Mouse (Mus musculus): Measurements from ENCODE around the gene Blmh.

Gene Blmh

DNA sequence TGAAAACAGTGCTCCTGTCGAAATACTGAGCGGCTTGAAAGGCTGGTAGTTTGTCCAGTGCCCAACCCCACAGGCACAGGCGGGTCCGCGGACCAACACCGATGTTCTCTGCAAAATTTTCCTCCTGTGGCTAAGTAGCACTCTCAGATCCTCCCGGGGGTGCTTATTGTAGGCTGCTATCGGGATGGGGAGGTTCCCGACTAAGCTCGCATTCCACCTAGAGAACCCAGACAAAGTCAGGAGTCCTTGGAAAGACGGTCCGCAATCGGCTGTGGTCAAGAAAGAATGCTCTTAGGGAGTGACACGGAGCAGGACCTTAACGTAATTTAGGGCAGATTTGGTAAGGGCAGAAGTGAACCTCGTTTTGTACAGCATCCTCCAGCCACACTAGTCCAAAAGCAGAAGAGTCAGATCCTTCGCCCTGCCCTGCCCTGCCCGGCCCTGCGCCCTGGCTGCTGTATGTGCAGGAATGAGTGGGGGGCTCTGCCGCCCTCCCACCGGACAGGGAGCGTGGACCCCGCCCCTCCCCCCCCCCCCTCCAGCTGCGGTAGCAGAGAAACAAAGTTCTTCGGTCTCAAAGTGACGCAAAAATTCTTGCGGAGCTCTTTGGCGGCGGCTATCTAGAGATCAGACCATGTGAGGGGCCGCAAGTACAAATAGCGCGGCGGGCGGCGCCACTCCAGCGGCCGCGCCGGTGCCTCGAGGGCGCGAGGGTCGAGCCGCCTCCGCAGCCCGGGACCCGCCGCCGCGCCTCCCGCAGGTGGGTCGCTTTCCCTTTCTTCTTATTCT is 73.5 kb downstream of the Blmh start, which contains the start of gene Slc6a4:
Gene Slc6a4 (plus strand): TSS at position 688 of the 789 bp plus-strand sequence.
- peak; percentile 63 for DNase-seq (ENCODE audit: low spot score)

GRCm38 (mm10) chr11:76998705-76999226 is 74.2 kb downstream of the Blmh start:
- DNase-seq (ENCODE audit: low spot score): peak; percentile 56

DNA sequence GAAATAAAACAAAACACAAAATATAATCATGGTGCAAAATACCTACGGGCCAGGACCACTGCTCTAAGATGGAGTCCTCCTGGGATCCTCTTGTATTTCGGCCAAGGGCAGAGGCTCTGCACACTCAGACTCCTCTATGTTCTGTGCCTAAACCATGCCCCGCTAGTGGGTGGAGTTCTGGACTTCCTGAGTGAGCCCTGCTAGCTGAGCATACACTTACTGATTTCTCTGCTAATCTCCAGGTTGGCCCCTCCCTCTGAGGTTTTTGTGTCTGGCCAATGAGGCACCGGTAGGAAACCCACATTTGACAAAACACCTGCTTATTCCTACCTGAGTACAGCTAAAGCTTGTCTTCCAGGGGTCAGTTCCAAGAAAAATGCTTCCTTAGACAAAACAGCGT is 76.1 kb downstream of the Blmh start:
- no peak for DNase-seq (ENCODE audit: low spot score)

GRCm38 (mm10) chr11:77002361-77002760 is 77.8 kb downstream of the Blmh start:
- DNase-seq (ENCODE audit: low spot score): no peak

- DNase-seq (ENCODE audit: low spot score): no peak
These were observed 81.3 kb downstream of the Blmh start for GRCm38 (mm10) chr11:77005881-77006280.

DNA sequence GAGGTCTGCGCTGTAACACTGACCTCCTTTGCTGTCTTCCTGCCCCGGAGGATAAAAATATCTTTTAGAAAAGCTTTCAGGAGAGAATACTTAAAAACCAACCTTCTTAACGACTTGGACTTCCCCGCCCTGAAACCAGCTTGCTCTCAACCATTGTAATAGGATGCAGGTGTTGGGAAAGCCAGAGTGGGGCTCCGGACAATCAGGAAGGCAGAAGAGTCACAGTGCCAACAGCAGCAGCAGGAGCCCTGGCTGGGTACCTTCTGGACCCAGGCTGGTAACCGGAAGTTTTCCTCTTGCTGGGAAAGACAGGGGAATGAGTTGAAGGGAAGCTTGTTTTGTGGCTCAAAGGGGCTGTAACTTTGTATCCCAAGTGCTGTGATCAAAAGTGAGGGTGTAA is 82.0 kb downstream of the Blmh start:
- DNase-seq (ENCODE audit: low spot score): no peak

DNA sequence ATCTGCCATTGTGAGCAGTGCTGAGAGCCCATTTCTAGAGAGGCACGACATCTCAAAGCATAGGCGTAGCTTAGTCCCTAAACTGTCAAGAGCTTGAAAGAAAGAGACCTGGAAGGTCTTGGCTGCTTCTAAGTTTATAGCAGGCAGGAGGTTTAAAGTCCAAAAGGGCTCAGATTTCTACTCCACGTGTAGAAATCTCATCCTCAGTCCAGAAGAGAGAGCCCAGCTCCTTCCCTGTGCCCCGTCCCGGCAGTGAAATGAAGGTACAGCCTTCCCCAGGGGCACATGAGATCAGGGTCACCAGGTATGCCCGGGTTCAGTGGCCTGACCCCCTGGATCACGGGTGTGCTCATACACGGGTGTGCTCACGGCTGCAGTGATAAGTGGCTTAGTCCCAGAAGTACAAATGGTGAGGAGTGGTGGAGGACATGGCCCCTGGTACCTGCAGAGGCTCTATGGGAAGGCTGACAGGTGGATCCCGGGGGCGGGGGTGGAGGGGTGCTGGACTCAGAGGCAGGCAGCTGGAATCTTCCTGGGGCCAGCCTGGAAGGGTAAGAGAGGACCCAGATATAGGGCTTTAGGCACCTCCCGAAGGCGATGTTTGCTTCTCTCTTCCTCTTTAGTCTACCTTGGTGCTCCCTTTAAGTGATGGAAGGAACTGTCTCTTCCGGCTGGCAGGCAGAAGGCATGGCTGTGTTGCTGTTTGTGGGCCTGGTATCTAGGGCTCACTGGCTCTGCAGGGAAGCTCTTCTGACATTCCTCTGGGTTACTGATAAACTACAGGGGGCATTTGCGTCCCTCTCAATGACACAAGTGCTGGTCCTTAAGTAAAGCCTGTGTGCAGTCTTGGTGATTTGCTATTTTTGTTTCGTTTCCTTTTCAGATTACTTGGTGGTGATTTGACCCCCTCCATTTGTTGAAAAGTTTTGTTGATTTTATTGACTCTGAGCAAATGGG is 84.7 kb downstream of the Blmh start:
- no peak for DNase-seq (ENCODE audit: low spot score)

- DNase-seq (ENCODE audit: low spot score): no peak
These were observed 86.3 kb downstream of the Blmh start for GRCm38 (mm10) chr11:77010762-77011475.

- DNase-seq (ENCODE audit: low spot score): no peak
These were observed 93.4 kb downstream of the Blmh start for GRCm38 (mm10) chr11:77018046-77018445.

DNA sequence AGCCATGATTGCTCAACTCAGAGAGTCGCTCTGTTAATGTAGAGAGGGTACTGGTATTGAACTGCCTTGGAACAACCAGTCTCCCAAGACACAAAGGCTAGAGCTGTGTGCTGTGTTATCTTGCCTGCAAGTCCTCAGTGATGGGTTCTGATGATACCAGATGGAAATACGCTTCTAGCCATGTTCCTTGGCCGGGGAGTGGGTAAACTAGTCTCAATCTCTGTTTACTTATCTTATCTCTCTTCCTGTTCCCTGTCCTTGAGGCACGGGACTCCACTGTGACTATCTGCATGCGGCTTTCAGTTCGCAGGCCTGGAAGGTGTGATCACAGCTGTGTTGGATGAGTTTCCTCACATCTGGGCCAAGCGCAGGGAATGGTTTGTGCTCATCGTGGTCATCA is 94.9 kb downstream of the Blmh start:
- no peak for DNase-seq (ENCODE audit: low spot score)

DNA sequence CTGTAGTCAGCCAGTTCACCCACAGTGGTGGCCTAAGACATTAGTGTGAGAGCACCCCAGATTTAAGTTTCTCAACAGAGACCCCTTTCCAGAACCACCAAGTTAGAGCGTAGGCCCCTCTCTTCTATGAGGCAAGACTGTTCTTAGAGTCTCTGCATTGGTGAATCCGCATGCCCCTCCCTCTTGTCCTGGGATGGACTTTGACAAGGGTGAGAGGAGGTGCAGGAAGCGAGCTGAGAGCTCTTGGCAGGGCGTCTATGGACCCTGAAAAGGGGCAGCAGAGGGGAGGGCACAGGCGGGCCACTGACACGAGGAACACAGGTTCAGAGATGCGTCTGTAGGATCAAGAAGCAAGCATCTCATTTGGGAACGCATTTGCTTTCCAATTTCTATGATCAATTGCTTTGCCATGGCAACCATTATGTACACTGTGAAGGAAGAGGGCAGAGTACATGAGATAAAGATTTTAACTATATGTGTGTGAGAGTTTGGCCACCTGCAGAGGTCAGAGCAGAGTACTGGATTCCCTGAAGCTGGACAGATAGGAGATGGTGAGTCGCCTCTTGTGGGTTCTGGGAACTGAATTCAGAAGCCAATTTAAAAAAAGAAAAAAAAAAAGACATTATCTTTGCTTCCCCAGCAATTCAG is 97.3 kb downstream of the Blmh start:
- no peak for DNase-seq (ENCODE audit: low spot score)

DNA sequence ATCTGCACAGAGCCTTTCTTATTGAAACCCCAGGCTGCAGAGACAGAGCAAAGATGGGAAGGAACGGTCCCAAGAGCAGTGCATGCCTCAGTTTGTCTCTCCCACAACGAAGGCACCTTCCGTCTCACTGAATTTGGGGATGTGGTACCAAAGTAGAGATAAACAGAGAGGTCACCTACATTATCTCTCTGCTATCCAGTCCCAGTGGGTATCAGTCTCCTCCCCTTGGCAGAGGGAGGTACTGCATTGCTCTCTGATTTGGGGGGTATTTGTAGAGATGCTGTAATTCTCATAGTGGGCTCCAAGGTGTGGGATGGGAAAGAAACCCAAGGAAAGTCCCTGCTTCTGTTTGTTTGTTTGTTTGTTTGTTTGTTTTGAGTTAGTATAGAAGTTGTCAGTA is 102.0 kb downstream of the Blmh start:
- no peak for DNase-seq (ENCODE audit: low spot score)

- DNase-seq (ENCODE audit: low spot score): no peak
These were observed 103.5 kb downstream of the Blmh start for GRCm38 (mm10) chr11:77028157-77028556.

GRCm38 (mm10) chr11:77031151-77031934 is 106.7 kb downstream of the Blmh start:
- DNase-seq (ENCODE audit: low spot score): no peak

All from embryo, embryonic 10.5 days (tissue).